Comparison of ENCODE assay signal across 22 mouse cellular contexts in genomic region chr3:130677671-130678460, GRCm38 (mm10). TPM values are rescaled to one million over a fixed set of nuclear protein-coding genes. Genes with fewer than 3 reads are reported as not detected.
DNase-seq lines count a peak whose midpoint lies in the region; ATAC-seq and TF ChIP-seq lines count a peak whose summit lies in the region.
"Had no signal": no experiment of that assay in that cellular context is flagged by ENCODE, and none has a peak within 500 bp of the region (broad histone marks: within the 10 kb centered on the region; RNA-seq: fewer than 3 reads in every experiment).

No protein-coding gene starts in this region.

- H3K27me3 ChIP-seq in limb, embryonic 12.5 days: no peaks in the 10 kb centered on the region; the same call in 1 of the 2 replicates
- no peaks in the 10 kb centered on the region for H3K27me3 ChIP-seq in limb, embryonic 10.5 days (ENCODE audit: low read depth, poor library complexity, severe bottlenecking)
- no peaks in the 10 kb centered on the region for H3K27me3 ChIP-seq in testis, adult 2 months (ENCODE audit: control insufficient read depth, insufficient read depth, low read length)
- H3K27me3 ChIP-seq: embryonic facial prominence, embryonic 12.5 days; forebrain, embryonic 12.5 days; Patski had no signal

- no peaks in the 10 kb centered on the region for H3K36me3 ChIP-seq in limb, embryonic 12.5 days
- no peaks in the 10 kb centered on the region for H3K36me3 ChIP-seq in limb, embryonic 10.5 days
- no peaks in the 10 kb centered on the region for H3K36me3 ChIP-seq in testis, adult 2 months (ENCODE audit: control insufficient read depth, insufficient read depth, low read length)
- H3K36me3 ChIP-seq: embryonic facial prominence, embryonic 10.5 days; embryonic facial prominence, embryonic 12.5 days; forebrain, embryonic 12.5 days had no signal

- H3K4me2 ChIP-seq in limb, embryonic 12.5 days: no peak overlapping the region
- H3K4me2 ChIP-seq: embryonic facial prominence, embryonic 12.5 days; forebrain, embryonic 12.5 days had no signal

- no peaks in the 10 kb centered on the region for H3K9me3 ChIP-seq in limb, embryonic 12.5 days
- H3K9me3 ChIP-seq in limb, embryonic 10.5 days (replicated peaks): no peaks in the 10 kb centered on the region
- H3K9me3 ChIP-seq: embryonic facial prominence, embryonic 10.5 days; embryonic facial prominence, embryonic 12.5 days; forebrain, embryonic 12.5 days had no signal

- DNase-seq in heart, adult 11 months: peak; percentile 73
- no peak for DNase-seq in heart, adult 18-20 months
- DNase-seq in limb, embryonic 10.5 days (ENCODE audit: low spot score): no peak
- DNase-seq in testis, postnatal 14 days (ENCODE audit: low spot score): no peak
- no peak for DNase-seq in Muller cell, postnatal 12 days (ENCODE audit: inconsistent ontology term)
- DNase-seq: adrenal gland, adult 8-10 months; adrenal gland, postnatal 14 days; adrenal gland, postnatal 36 days; cerebellum, adult 11-12 months; cerebellum, adult 2 months; cerebellum, adult 9-10 months; cerebellum, postnatal 10 days; cerebellum, postnatal 25 days; forebrain, postnatal 0 days had no signal

- H3K9ac ChIP-seq in limb, embryonic 12.5 days (replicated peaks): no peak overlapping the region
- H3K9ac ChIP-seq: embryonic facial prominence, embryonic 12.5 days; forebrain, embryonic 12.5 days; forebrain, postnatal 0 days had no signal

- no peak overlapping the region for H3K4me3 ChIP-seq in limb, embryonic 12.5 days (replicated peaks)
- H3K4me3 ChIP-seq in limb, embryonic 10.5 days: no peak overlapping the region
- H3K4me3 ChIP-seq in testis, adult 2 months (ENCODE audit: control insufficient read depth, low read depth, low read length): peak overlapping the region; percentile 55
- H3K4me3 ChIP-seq: embryonic facial prominence, embryonic 10.5 days; embryonic facial prominence, embryonic 12.5 days; forebrain, embryonic 12.5 days had no signal

- peaks cover 15% of the 10 kb centered on the region for H3K4me1 ChIP-seq in limb, embryonic 12.5 days (replicated peaks)
- peaks cover 13% of the 10 kb centered on the region for H3K4me1 ChIP-seq in limb, embryonic 10.5 days
- H3K4me1 ChIP-seq in testis, adult 2 months (ENCODE audit: control insufficient read depth, insufficient read depth, low read length): no peaks in the 10 kb centered on the region; the same call in 1 of the 2 replicates
- H3K4me1 ChIP-seq: embryonic facial prominence, embryonic 12.5 days; forebrain, embryonic 12.5 days had no signal

- no peak for TF ChIP-seq POLR2A in testis, adult 2 months (IDR thresholded peaks at IDR 0.05; ENCODE audit: control insufficient read depth, low read depth, low read length)

- 92% methylated on average over 19 of the region's 19 CpGs for WGBS in limb, embryonic 12.5 days
- 93% methylated on average over 19 of the region's 19 CpGs for WGBS in limb, embryonic 10.5 days

- TF ChIP-seq CTCF in testis, adult 2 months (IDR thresholded peaks at IDR 0.05; ENCODE audit: control insufficient read depth, insufficient read depth, insufficient replicate concordance, low read depth, low read length): no peak

- peak overlapping the region; percentile 47; the same call in 1 of the 2 replicates for H3K27ac ChIP-seq in limb, embryonic 12.5 days
- H3K27ac ChIP-seq in limb, embryonic 10.5 days: no peak overlapping the region
- H3K27ac ChIP-seq in testis, adult 2 months (ENCODE audit: control insufficient read depth, insufficient read depth, low read depth, low read length): no peak overlapping the region
- H3K27ac ChIP-seq: embryonic facial prominence, embryonic 10.5 days; embryonic facial prominence, embryonic 12.5 days; forebrain, embryonic 12.5 days had no signal

- ATAC-seq in limb, embryonic 12.5 days (ENCODE audit: insufficient number of reproducible peaks, insufficient read depth, low FRiP score, low TSS enrichment, low read depth): no peak
- ATAC-seq: activated CD4-positive, CD25-positive, alpha-beta regulatory T cell, adult 4 months; forebrain, embryonic 14.5 days; forebrain, postnatal 0 days; Patski had no signal

RNA-seq across cellular contexts. Expression of gene Ostc, which starts 31.4 kb away (rescaled TPM):
- total RNA-seq in heart, adult 18-20 months (2021): 10 to 100 TPM; 46.2 to 50.8 TPM
- polyA plus RNA-seq in limb, embryonic 12.5 days (2016; fragmentation: Nextera tagmentation; extraction: Ambion mirVana): 358 and 373 TPM in 2 replicates
- polyA plus RNA-seq in limb, embryonic 10.5 days (2016; fragmentation: Nextera tagmentation; extraction: Ambion mirVana): 358 and 371 TPM in 2 replicates
- polyA plus RNA-seq in testis, adult 2 months (2012; rRNA removed): 23.3 and 27.2 TPM in 2 replicates

RNA-seq across cellular contexts. Expression of gene Rpl34, which starts 52.3 kb away (rescaled TPM):
- total RNA-seq in heart, adult 18-20 months (2021): 100 to 1,000 TPM; 324 to 396 TPM
- 845 and 858 TPM in 2 replicates for polyA plus RNA-seq in limb, embryonic 12.5 days (2016; fragmentation: Nextera tagmentation; extraction: Ambion mirVana)
- polyA plus RNA-seq in limb, embryonic 10.5 days (2016; fragmentation: Nextera tagmentation; extraction: Ambion mirVana): 949 and 1,083 TPM in 2 replicates
- polyA plus RNA-seq in testis, adult 2 months (2012; rRNA removed): 979 and 1,049 TPM in 2 replicates

Comparison
In these comparisons a context has a peak if more than half of its experiments do, and no peak if none do; other contexts are left out.
1. RNA of gene Ostc, which starts 31.4 kb away (polyA plus RNA-seq): 358 to 371 TPM in limb, embryonic 10.5 days and 358 to 373 TPM in limb, embryonic 12.5 days; 23.3 to 27.2 TPM in testis, adult 2 months; every median in the first group is over 10 times any median in the second.